Mouse (Mus musculus) kidney, adult 2 months (tissue): ENCODE data around the gene Psmd9. TPM values are rescaled to one million over a fixed set of nuclear protein-coding genes. Genes with fewer than 3 reads are reported as not detected.

ENCODE experiments used
- DNase-seq: peaks from one replicate; pipeline ENCODE4 v3.0.0; 2021
- H3K27ac ChIP-seq: fragments of 200-500 bp; 2 replicates; pipeline ENCODE4 v1.5.1; 2012; ENCODE audit warnings: low read depth, low read length, control low read depth, inconsistent platforms; ENCODE audit not compliant: insufficient read depth
- H3K27me3 ChIP-seq: fragments of 200-500 bp; replicated peaks from 2 replicates; pipeline ENCODE4 v1.6.1; 2012; ENCODE audit warnings: mild to moderate bottlenecking, moderate library complexity, low read length, inconsistent platforms; ENCODE audit not compliant: control insufficient read depth, insufficient read depth
- H3K36me3 ChIP-seq: fragments of 200-500 bp; 2 replicates; pipeline ENCODE4 v1.6.1; 2012; ENCODE audit warnings: mild to moderate bottlenecking, moderate library complexity, low read length, inconsistent platforms; ENCODE audit not compliant: control insufficient read depth, insufficient read depth
- H3K4me1 ChIP-seq: fragments of 200-500 bp; 2 replicates; pipeline ENCODE4 v1.6.1; 2011; ENCODE audit warnings: low read length; ENCODE audit not compliant: control insufficient read depth, insufficient read depth
- H3K4me3 ChIP-seq: fragments of 200-500 bp; 2 replicates; pipeline ENCODE4 v1.5.1; 2011; ENCODE audit warnings: mild to moderate bottlenecking, low read depth, low read length, control low read depth; ENCODE audit not compliant: insufficient read depth
- CTCF ChIP-seq: fragments of 200-500 bp; conservative IDR thresholded peaks from 2 replicates; pipeline ENCODE4 v1.5.1; 2011; ENCODE audit warnings: low read depth, mild to moderate bottlenecking, control low read depth, low read length, moderate library complexity, mixed read lengths; ENCODE audit not compliant: insufficient read depth, insufficient read length
- POLR2A ChIP-seq: fragments of 200-500 bp; IDR thresholded peaks from one replicate; pipeline ENCODE4 v1.6.1; 2011; ENCODE audit warnings: low read depth, low read length, control low read depth
- WGBS: fragments of 180-500 bp; shearing (Covaris S2); methylation state at CpG from one replicate; pipeline ENCODE4 v1.1.7; 2018; 5-methylcytosine and 5-hydroxymethylcytosine counted together
- polyA plus RNA-seq: library from polyadenylated mRNA; depleted of rRNA; stranded (reverse); fragments of >200 nt; gene quantifications from 2 replicates; pipeline ENCODE4 v1.2.3, GENCODE M21; 2012; rRNA removed

Gene Psmd9
- polyA plus RNA-seq, 1 experiment, result 35.1 TPM

- no peaks in the 10 kb centered on the region for H3K36me3 ChIP-seq
- no peaks in the 10 kb centered on the region for H3K4me1 ChIP-seq
- H3K4me3 ChIP-seq, result no peak overlapping the region
- peak; percentile 25 for DNase-seq
- TF ChIP-seq POLR2A, result no peak
- TF ChIP-seq CTCF, result peak; percentile 43; the same call in 1 of the 2 replicates
- H3K27me3 ChIP-seq, result no peaks in the 10 kb centered on the region
- no peak overlapping the region for H3K27ac ChIP-seq
- 86% methylated on average over 12 of the region's 12 CpGs for WGBS
Measured at GRCm38 (mm10) chr5:123296224-123296806, 127.1 kb downstream of the Psmd9 start.

- WGBS, result 65% methylated on average over 23 of the region's 23 CpGs
Measured at GRCm38 (mm10) chr5:123296972-123297754, 128.0 kb downstream of the Psmd9 start.

GRCm38 (mm10) chr5:123297830-123298229 lies 128.6 kb downstream of the Psmd9 start:
- peak; percentile 40 for DNase-seq
- TF ChIP-seq POLR2A (no peak), CTCF (no peak)
- Histone ChIP-seq H3K4me3 (no peak overlapping the region), H3K4me1 (no peaks in the 10 kb centered on the region), H3K36me3 (no peaks in the 10 kb centered on the region), H3K27me3 (no peaks in the 10 kb centered on the region), H3K27ac (no peak overlapping the region)
- 36% methylated on average over 7 of the region's 7 CpGs for WGBS

More at GRCm38 (mm10) chr5:123296972-123297754, 128.0 kb downstream of the Psmd9 start:
- Histone ChIP-seq H3K4me3 (no peak overlapping the region), H3K27me3 (no peaks in the 10 kb centered on the region), H3K27ac (no peak overlapping the region), H3K4me1 (no peaks in the 10 kb centered on the region), H3K36me3 (no peaks in the 10 kb centered on the region)
- no peak for TF ChIP-seq POLR2A
- no peak for TF ChIP-seq CTCF
- peak; percentile 67 for DNase-seq

- 89% methylated on average over 6 of the region's 6 CpGs for WGBS
- Histone ChIP-seq H3K4me1 (no peaks in the 10 kb centered on the region), H3K36me3 (no peaks in the 10 kb centered on the region), H3K27ac (no peak overlapping the region), H3K4me3 (no peak overlapping the region), H3K27me3 (no peaks in the 10 kb centered on the region)
- peak; percentile 46 for DNase-seq
- TF ChIP-seq POLR2A (no peak), CTCF (peak; percentile 43; the same call in 1 of the 2 replicates)
Measured at GRCm38 (mm10) chr5:123298526-123298925, 129.3 kb downstream of the Psmd9 start.

Other genes with a start within 250 kb of the Psmd9 start
- gene Kdm2b, start 179.6 kb upstream of the Psmd9 start, polyA plus RNA-seq, result 9.6 and 10.9 TPM in 2 replicates
- 63.2 and 90.6 TPM in 2 replicates for gene Orai1, start 154.3 kb upstream of the Psmd9 start, polyA plus RNA-seq
- gene Morn3, start 122.4 kb upstream of the Psmd9 start, polyA plus RNA-seq, result 0.06 and 0.08 TPM in 2 replicates
- gene Tmem120b, start 101.0 kb upstream of the Psmd9 start, polyA plus RNA-seq, result 9.9 and 12.7 TPM in 2 replicates
- gene Rhof, start 36.7 kb upstream of the Psmd9 start, polyA plus RNA-seq, result 12.1 and 13.4 TPM in 2 replicates
- 6.7 and 8.8 TPM in 2 replicates for gene Setd1b, start 27.2 kb upstream of the Psmd9 start, polyA plus RNA-seq
- gene Hpd, start 13.3 kb downstream of the Psmd9 start, polyA plus RNA-seq, result 418 and 439 TPM in 2 replicates
- 2.6 and 2.9 TPM in 2 replicates for gene Wdr66, start 82.7 kb downstream of the Psmd9 start, polyA plus RNA-seq
- 23.4 and 25.4 TPM in 2 replicates for gene Bcl7a, start 174.4 kb downstream of the Psmd9 start, polyA plus RNA-seq
- gene Mlxip, start 225.4 kb downstream of the Psmd9 start, polyA plus RNA-seq, result 20.4 TPM in 2 replicates